13 mouse cellular contexts compared by ENCODE assay signal in genomic region chr2:93427000-93427715, GRCm38 (mm10). TPM values are rescaled to one million over a fixed set of nuclear protein-coding genes. Genes with fewer than 3 reads are reported as not detected.
DNase-seq lines count a peak whose midpoint lies in the region; ATAC-seq and TF ChIP-seq lines count a peak whose summit lies in the region.
"Had no signal": no experiment of that assay in that cellular context is flagged by ENCODE, and none has a peak within 500 bp of the region (broad histone marks: within the 10 kb centered on the region; RNA-seq: fewer than 3 reads in every experiment).

No protein-coding gene starts in this region.

- H3K4me3 ChIP-seq in liver, postnatal 0 days (ENCODE audit: low read depth, low read length) = no peak overlapping the region
- no peak overlapping the region for H3K4me3 ChIP-seq in liver, embryonic 11.5 days (ENCODE audit: low read depth, low read length)
- no peak overlapping the region for H3K4me3 ChIP-seq in heart, embryonic 11.5 days (ENCODE audit: low read depth, low read length)
- H3K4me3 ChIP-seq in gastrocnemius, adult 2 months = no peak overlapping the region
- H3K4me3 ChIP-seq: lung, embryonic 15.5 days had no signal

- peak overlapping the region; percentile 39; the same call in 1 of the 2 replicates for H3K27ac ChIP-seq in liver, postnatal 0 days (ENCODE audit: low read depth)
- H3K27ac ChIP-seq in liver, embryonic 11.5 days (ENCODE audit: low read depth, low read length) = no peak overlapping the region
- no peak overlapping the region for H3K27ac ChIP-seq in heart, embryonic 11.5 days (ENCODE audit: low read depth, low read length)
- H3K27ac ChIP-seq in gastrocnemius, adult 2 months = no peak overlapping the region
- H3K27ac ChIP-seq: lung, embryonic 15.5 days had no signal

- 53% methylated on average over 8 of the region's 8 CpGs for WGBS in liver, postnatal 0 days (ENCODE audit: insufficient replicate concordance)
- WGBS in liver, embryonic 11.5 days = 49% methylated on average over 8 of the region's 8 CpGs
- 52% methylated on average over 8 of the region's 8 CpGs for whole genome bisulfite sequencing in heart, embryonic 11.5 days (ENCODE audit: insufficient replicate concordance)

- H3K4me2 ChIP-seq in liver, postnatal 0 days (ENCODE audit: low read depth, low read length) = no peak overlapping the region
- no peak overlapping the region for H3K4me2 ChIP-seq in liver, embryonic 11.5 days
- H3K4me2 ChIP-seq in heart, embryonic 11.5 days = no peak overlapping the region
- H3K4me2 ChIP-seq: lung, embryonic 15.5 days had no signal

- TF ChIP-seq EP300 in liver, postnatal 0 days (IDR thresholded peaks at IDR 0.05; ENCODE audit: low read depth) = no peak

- ATAC-seq in liver, postnatal 0 days = peak; percentile 35
- ATAC-seq in liver, embryonic 11.5 days (replicated peaks; ENCODE audit: low FRiP score) = no peak
- peak; percentile 23; the same call in 1 of the 2 replicates for ATAC-seq in granulocyte monocyte progenitor cell, adult 5-6 weeks (replicated peaks; ENCODE audit: poor library complexity, severe bottlenecking)
- no peak for ATAC-seq in heart, embryonic 11.5 days (replicated peaks; ENCODE audit: insufficient number of reproducible peaks, low FRiP score, low TSS enrichment)
- ATAC-seq: intestine, embryonic 16.5 days had no signal

- H3K4me1 ChIP-seq in liver, postnatal 0 days (ENCODE audit: insufficient read depth) = no peaks in the 10 kb centered on the region
- H3K4me1 ChIP-seq in liver, embryonic 11.5 days (replicated peaks; ENCODE audit: control insufficient read depth, insufficient read depth, low read length) = no peaks in the 10 kb centered on the region
- no peaks in the 10 kb centered on the region; the same call in 1 of the 2 replicates for H3K4me1 ChIP-seq in heart, embryonic 11.5 days (ENCODE audit: control insufficient read depth, insufficient read depth, low read length)

- DNase-seq in liver, postnatal 0 days = no peak
- DNase-seq in liver, embryonic 11.5 days (ENCODE audit: low spot score) = no peak
- peak; percentile 75 for DNase-seq in CD4-positive, CD25-positive, alpha-beta regulatory T cell, adult 2 months (ENCODE audit: low read depth, low spot score)
- DNase-seq in spleen, postnatal 36 days (ENCODE audit: low spot score in 2 of 2) = peak; percentile 76 to 78
- DNase-seq in layer of hippocampus, postnatal 25 days (ENCODE audit: extremely low spot score in 1 of 2, low spot score in 1 of 2) = no peak
- no peak for DNase-seq in gastrocnemius, adult 2 months
- DNase-seq: cerebellum, postnatal 14 days; gastrocnemius, postnatal 36 days; layer of hippocampus, postnatal 36 days had no signal

- peaks cover 44% of the 10 kb centered on the region for H3K36me3 ChIP-seq in liver, postnatal 0 days (replicated peaks; ENCODE audit: insufficient read depth, low read length)
- no peaks in the 10 kb centered on the region for H3K36me3 ChIP-seq in liver, embryonic 11.5 days (ENCODE audit: control insufficient read depth, insufficient read depth, low read length)
- no peaks in the 10 kb centered on the region for H3K36me3 ChIP-seq in heart, embryonic 11.5 days (ENCODE audit: control insufficient read depth, insufficient read depth, low read length)
- H3K36me3 ChIP-seq: lung, embryonic 15.5 days had no signal

- no peaks in the 10 kb centered on the region for H3K27me3 ChIP-seq in liver, postnatal 0 days (ENCODE audit: insufficient read depth, low read length)
- H3K27me3 ChIP-seq in liver, embryonic 11.5 days (replicated peaks; ENCODE audit: control insufficient read depth, insufficient read depth, low read length) = peaks cover 7% of the 10 kb centered on the region; the same call in 1 of the 2 replicates
- H3K27me3 ChIP-seq in heart, embryonic 11.5 days (ENCODE audit: control insufficient read depth, insufficient read depth, low read length) = peaks cover 20% of the 10 kb centered on the region
- H3K27me3 ChIP-seq: lung, embryonic 15.5 days had no signal

- H3K9me3 ChIP-seq in liver, postnatal 0 days (ENCODE audit: low read length) = no peaks in the 10 kb centered on the region
- H3K9me3 ChIP-seq in liver, embryonic 11.5 days (ENCODE audit: control insufficient read depth, low read length) = no peaks in the 10 kb centered on the region
- no peaks in the 10 kb centered on the region for H3K9me3 ChIP-seq in heart, embryonic 11.5 days (replicated peaks; ENCODE audit: control insufficient read depth, low read length)
- H3K9me3 ChIP-seq: lung, embryonic 15.5 days had no signal

- no peak for TF ChIP-seq CTCF in liver, postnatal 0 days (IDR thresholded peaks at IDR 0.05; ENCODE audit: low read depth)
- no peak for TF ChIP-seq CTCF in gastrocnemius, adult 2 months (IDR thresholded peaks at IDR 0.05)

- no peak overlapping the region for H3K9ac ChIP-seq in liver, postnatal 0 days (replicated peaks)
- no peak overlapping the region for H3K9ac ChIP-seq in liver, embryonic 11.5 days (ENCODE audit: low read depth, low read length)
- no peak overlapping the region for H3K9ac ChIP-seq in heart, embryonic 11.5 days (ENCODE audit: low read depth, low read length)
- H3K9ac ChIP-seq: lung, embryonic 15.5 days had no signal

- intact Hi-C loops in gastrocnemius, adult 2 months (cut with DNase I) = no loop called here

RNA-seq across cellular contexts. Expression of gene Cd82, which starts 35.8 kb away (rescaled TPM):
- polyA plus RNA-seq in liver, postnatal 0 days (2015; fragmentation: Nextera tagmentation; extraction: Ambion mirVana) = 81.0 and 87.7 TPM in 2 replicates
- polyA plus RNA-seq in liver, embryonic 11.5 days (2014; fragmentation: Nextera tagmentation; extraction: Ambion mirVana) = 16.5 and 16.9 TPM in 2 replicates
- 17.7 and 22.8 TPM in 2 replicates for total RNA-seq in granulocyte monocyte progenitor cell, adult 5-6 weeks (2014; fragmentation: Nextera tagmentation)
- total RNA-seq in granulocyte monocyte progenitor cell, adult 5-6 weeks (2017) = 11.3 and 23.5 TPM in 2 replicates
- polyA plus RNA-seq in heart, embryonic 11.5 days (2014; fragmentation: Nextera tagmentation; extraction: Ambion mirVana) = 10.6 and 14.3 TPM in 2 replicates
- total RNA-seq in layer of hippocampus, postnatal 25 days (2021) = 10 to 100 TPM; 22.0 to 23.8 TPM
- total RNA-seq in gastrocnemius, adult 2 months (2021) = 10 to 100 TPM in 1 of 2 experiments, 1 to 10 TPM in 1; 6.6 to 17.8 TPM

Comparison
In these comparisons a context has a peak if more than half of its experiments do, and no peak if none do; other contexts are left out.
1. ATAC-seq: peak in liver, postnatal 0 days (single experiment) and granulocyte monocyte progenitor cell, adult 5-6 weeks (single experiment); none in liver, embryonic 11.5 days (single experiment) and heart, embryonic 11.5 days (single experiment).
2. DNase-seq: peak in CD4-positive, CD25-positive, alpha-beta regulatory T cell, adult 2 months (single experiment) and spleen, postnatal 36 days (2 of 2); none in liver, postnatal 0 days (single experiment), liver, embryonic 11.5 days (single experiment), layer of hippocampus, postnatal 25 days (0 of 2) and gastrocnemius, adult 2 months (single experiment).